Mouse (Mus musculus) embryonic facial prominence, embryonic 11.5 days (tissue): ENCODE results near the gene Cbx2. TPM values are rescaled to one million over a fixed set of nuclear protein-coding genes. Genes with fewer than 3 reads are reported as not detected.

ENCODE experiments used
- ATAC-seq: fragments of 200-750 bp; cut with Nextera tagmentation; replicated peaks from 2 replicates; pipeline ENCODE4 v1.8.0; 2017; ENCODE audit warnings: low read depth; ENCODE audit not compliant: insufficient number of reproducible peaks, low FRiP score, low TSS enrichment
- DNase-seq: peaks from one replicate; pipeline ENCODE4 v3.0.0-alpha.2; 2015; ENCODE audit warnings: low spot score
- H3K27ac ChIP-seq: fragments of 300-500 bp; sonication (generic); replicated peaks from 2 replicates; pipeline ENCODE4 v1.5.1; 2014; ENCODE audit warnings: mild to moderate bottlenecking, low read depth, low read length, control low read depth
- H3K27me3 ChIP-seq: fragments of 300-500 bp; sonication (generic); 2 replicates; pipeline ENCODE4 v1.6.1; 2014; ENCODE audit warnings: mild to moderate bottlenecking, low read length, moderate library complexity, mixed read lengths; ENCODE audit not compliant: control insufficient read depth, insufficient read depth
- H3K36me3 ChIP-seq: fragments of 300-500 bp; sonication (generic); replicated peaks from 2 replicates; pipeline ENCODE4 v1.6.1; 2014; ENCODE audit warnings: low read depth, mild to moderate bottlenecking, low read length, moderate library complexity, mixed read lengths; ENCODE audit not compliant: control insufficient read depth, insufficient read depth
- H3K4me1 ChIP-seq: fragments of 300-500 bp; sonication (generic); 2 replicates; pipeline ENCODE4 v1.6.1; 2014; ENCODE audit warnings: low read length, mixed read lengths; ENCODE audit not compliant: control insufficient read depth, insufficient read depth
- H3K4me2 ChIP-seq: fragments of 300-500 bp; sonication (generic); 2 replicates; pipeline ENCODE4 v1.6.1; 2014; ENCODE audit warnings: low read depth, mild to moderate bottlenecking, control low read depth, low read length, moderate library complexity
- H3K4me3 ChIP-seq: fragments of 300-500 bp; sonication (generic); 2 replicates; pipeline ENCODE4 v1.5.1; 2014; ENCODE audit warnings: low read depth, low read length, control low read depth
- H3K9ac ChIP-seq: fragments of 300-500 bp; sonication (generic); replicated peaks from 2 replicates; pipeline ENCODE4 v1.6.1; 2014; ENCODE audit warnings: mild to moderate bottlenecking, control low read depth, low read length
- H3K9me3 ChIP-seq: fragments of 300-500 bp; sonication (generic); replicated peaks from 2 replicates; pipeline ENCODE4 v1.6.1; 2016; ENCODE audit warnings: mild to moderate bottlenecking, low read length, inconsistent platforms, mixed read lengths; ENCODE audit not compliant: control insufficient read depth
- WGBS: fragments of 180-500 bp; shearing (Covaris S2); extraction: QIAGEN DNeasy Blood & Tissue Kit; methylation state at CpG from one replicate; pipeline ENCODE4 v1.1.7; 2014; 5-methylcytosine and 5-hydroxymethylcytosine counted together
- polyA plus RNA-seq: library from polyadenylated mRNA; unstranded; fragments of >200 nt; fragmentation: Nextera tagmentation; extraction: Ambion mirVana; gene quantifications from 2 replicates; pipeline ENCODE4 v1.2.1, GENCODE M21; 2014

Cbx2 gene
- polyA plus RNA-seq, 1 experiment from 2014 or later: 87.1 TPM

- H3K27me3 ChIP-seq: peaks cover 80% of the 10 kb centered on the region
- H3K27ac ChIP-seq: no peak overlapping the region
- DNase-seq: peak; percentile 61
- ATAC-seq: no peak
- peak overlapping the region; percentile 46 for H3K9ac ChIP-seq
- H3K4me3 ChIP-seq: peak overlapping the region; percentile 31
- H3K36me3 ChIP-seq: no peaks in the 10 kb centered on the region
- peaks cover 12% of the 10 kb centered on the region for H3K4me1 ChIP-seq
- no peaks in the 10 kb centered on the region for H3K9me3 ChIP-seq
- H3K4me2 ChIP-seq: peak overlapping the region; percentile 77
- WGBS: 1% methylated on average over 33 of the region's 35 CpGs
These were observed 31.1 kb downstream of the Cbx2 start for GRCm38 (mm10) chr11:119053738-119054350.

- peaks cover 12% of the 10 kb centered on the region for H3K4me1 ChIP-seq
- peak overlapping the region; percentile 77 for H3K4me2 ChIP-seq
- peak overlapping the region; percentile 31 for H3K4me3 ChIP-seq
- H3K9me3 ChIP-seq: no peaks in the 10 kb centered on the region
- 1% methylated on average over 47 of the region's 47 CpGs for WGBS
- no peaks in the 10 kb centered on the region for H3K36me3 ChIP-seq
- no peak overlapping the region for H3K27ac ChIP-seq
- H3K27me3 ChIP-seq: peaks cover 81% of the 10 kb centered on the region
- no peak overlapping the region for H3K9ac ChIP-seq
- DNase-seq (peak; percentile 53), ATAC-seq (no peak)
These were observed 31.9 kb downstream of the Cbx2 start for GRCm38 (mm10) chr11:119054351-119055345.

DNA sequence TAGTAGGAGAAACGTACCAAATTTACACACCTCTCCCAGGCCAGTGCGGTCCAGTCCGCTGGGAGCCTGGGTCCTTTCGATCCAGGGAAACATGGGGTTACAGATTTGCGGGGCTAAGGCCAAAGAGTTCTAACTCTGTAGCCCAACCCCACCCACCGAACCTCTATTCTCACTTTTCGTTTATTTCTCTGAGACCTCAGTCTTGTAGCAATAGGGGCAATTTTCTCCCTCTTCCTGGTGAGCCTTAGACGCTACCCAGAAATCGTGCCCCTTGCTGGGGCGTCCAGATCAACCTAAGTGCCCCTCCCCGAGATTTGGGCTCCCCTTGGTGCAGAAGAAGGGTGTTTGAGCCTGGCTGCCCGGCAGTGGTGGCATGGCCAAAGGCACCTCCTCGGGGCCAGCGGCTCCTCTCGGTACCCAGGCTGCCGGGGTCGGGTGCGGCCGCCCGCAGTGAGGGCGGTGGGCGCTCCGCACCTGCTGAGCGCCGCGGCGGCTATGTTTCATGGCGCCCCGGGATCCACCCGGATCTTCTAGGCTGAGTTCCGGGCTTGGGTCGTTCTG lies 32.9 kb downstream of the Cbx2 start:
- Histone ChIP-seq H3K9ac (no peak overlapping the region; the same call in 1 of the 2 replicates), H3K27ac (no peak overlapping the region), H3K4me2 (peak overlapping the region; percentile 99), H3K36me3 (no peaks in the 10 kb centered on the region), H3K9me3 (no peaks in the 10 kb centered on the region), H3K4me3 (peak overlapping the region; percentile 59), H3K4me1 (peaks cover 12% of the 10 kb centered on the region), H3K27me3 (peaks cover 81% of the 10 kb centered on the region)
- 2% methylated on average over 32 of the region's 32 CpGs for WGBS
- ATAC-seq (no peak), DNase-seq (no peak)

DNA sequence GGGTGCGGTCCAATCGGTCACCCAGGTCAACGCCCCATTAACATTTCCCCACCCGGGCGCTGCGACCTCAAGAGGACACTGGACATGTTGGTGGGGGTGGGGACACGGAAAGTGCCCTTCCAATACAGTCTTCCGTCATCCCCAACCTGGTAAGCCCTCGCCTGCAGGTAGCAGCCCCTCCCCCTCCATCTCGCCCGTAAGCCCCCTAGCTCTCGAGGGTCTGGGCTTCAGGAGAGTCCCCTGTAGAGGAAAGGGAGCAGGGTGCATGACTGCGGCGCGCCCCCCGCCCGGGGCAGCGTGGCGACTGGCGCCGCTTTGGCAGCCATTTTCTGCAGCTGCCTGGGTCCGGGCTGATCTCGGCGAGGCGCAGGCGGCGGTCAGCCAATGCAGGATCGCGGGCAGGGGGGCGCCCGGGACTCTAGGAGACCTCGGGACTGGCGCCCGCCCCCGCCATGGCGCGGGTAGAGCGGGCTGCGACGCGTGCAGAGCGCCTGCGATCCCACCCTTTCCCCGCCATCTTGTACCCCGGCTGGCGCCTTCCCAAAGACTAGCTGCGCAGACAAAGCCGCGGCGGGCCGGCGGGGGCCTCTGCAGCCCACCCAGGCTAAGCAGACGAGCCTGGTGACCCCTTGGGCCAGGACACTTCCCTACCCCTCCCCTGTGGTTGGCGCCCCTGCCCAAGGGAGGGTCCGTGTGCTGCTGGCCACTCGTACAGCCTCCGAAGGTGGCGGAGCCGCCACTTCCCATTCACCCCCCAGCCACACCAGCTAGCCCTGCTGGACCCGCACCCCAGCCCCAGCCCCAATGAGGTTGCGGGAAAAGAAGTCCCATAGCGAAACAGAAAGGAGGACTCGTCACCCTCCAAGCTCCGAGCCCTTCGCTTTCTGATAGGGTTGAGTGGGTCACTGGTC lies 33.8 kb downstream of the Cbx2 start:
- ATAC-seq: no peak
- peaks cover 12% of the 10 kb centered on the region for H3K4me1 ChIP-seq
- WGBS: under 1% methylated on average over 49 of the region's 65 CpGs

DNA sequence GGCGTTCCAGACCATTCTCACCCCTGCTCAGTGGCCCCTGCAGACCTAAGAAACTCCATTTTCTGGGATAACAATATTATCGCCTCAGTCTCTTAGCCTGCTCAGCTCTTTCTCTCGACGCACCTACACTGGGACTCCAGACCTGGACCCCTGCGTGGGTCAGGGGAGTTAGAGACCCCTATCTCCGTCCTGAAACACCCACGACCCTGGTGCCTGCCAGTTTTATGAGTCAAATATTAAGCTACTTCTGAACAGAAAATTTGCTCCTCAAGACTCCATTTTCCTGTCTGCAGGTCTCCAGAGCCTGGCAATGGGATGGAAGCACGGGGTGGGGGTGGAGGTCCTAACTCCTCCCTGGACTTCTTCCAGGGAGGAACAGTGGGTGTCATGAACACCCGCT lies 34.5 kb downstream of the Cbx2 start:
- Histone ChIP-seq H3K9ac (peak overlapping the region; percentile 98), H3K9me3 (no peaks in the 10 kb centered on the region), H3K36me3 (no peaks in the 10 kb centered on the region), H3K4me3 (peak overlapping the region; percentile 59; the same call in 1 of the 2 replicates), H3K4me1 (peaks cover 12% of the 10 kb centered on the region), H3K4me2 (peak overlapping the region; percentile 99), H3K27ac (no peak overlapping the region), H3K27me3 (peaks cover 65% of the 10 kb centered on the region)
- no peak for DNase-seq
- 2% methylated on average over 9 of the region's 9 CpGs for WGBS
- ATAC-seq: no peak

More for the DNA sequence above, 33.8 kb downstream of the Cbx2 start:
- Histone ChIP-seq H3K27me3 (peaks cover 72% of the 10 kb centered on the region), H3K9me3 (no peaks in the 10 kb centered on the region), H3K4me2 (peak overlapping the region; percentile 99), H3K27ac (0 out of 2 replicates have a peak overlapping the region, but pooled peaks have one; percentile 8), H3K36me3 (no peaks in the 10 kb centered on the region), H3K4me3 (peak overlapping the region; percentile 59), H3K9ac (peak overlapping the region; percentile 98)
- DNase-seq: peak; percentile 58

DNA sequence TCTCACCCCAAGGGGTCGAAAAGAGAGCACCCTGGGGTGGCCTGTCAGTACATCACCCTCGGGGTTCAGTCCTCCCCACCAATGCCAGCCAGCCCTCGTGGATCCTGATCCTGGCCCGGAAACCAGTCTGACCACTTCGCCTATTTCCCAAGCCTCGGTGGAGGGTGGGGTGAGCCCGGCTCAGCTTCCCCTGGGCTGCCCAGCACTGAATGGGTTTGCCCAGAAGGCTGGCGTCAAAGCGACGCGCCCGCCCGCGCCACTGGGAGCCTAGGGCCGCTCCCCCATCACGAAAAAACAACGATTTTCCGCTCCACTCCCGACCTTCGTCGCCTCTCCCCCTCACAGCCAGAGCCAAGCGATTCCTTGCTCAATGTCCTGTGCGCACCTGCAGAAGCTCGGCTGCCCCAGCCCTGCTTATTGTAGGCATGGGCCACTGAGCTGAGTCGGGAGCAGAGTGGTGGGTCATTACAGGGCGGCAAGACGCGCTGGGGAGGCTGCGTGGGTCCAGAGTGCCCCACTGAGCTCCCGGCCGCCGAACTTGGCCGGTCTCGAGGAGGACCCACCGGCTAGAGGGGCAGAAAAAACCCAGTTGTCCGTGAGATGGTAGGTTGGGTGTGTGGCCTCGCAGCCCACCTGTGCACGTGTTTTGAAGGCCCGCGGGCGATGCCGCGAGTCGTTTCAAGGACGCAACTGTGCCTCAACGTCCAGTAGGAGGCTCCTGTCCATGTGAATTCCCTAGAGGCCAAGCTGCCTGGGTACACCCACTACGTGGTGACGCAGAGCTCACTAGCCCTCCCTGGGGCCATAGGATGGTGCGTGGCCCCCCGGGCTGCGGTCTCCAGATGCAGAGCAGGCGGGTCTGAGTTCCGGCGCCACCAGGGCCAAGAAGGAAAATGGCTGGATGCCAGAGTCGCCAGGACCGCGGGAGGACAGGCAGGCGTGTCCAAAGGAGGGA lies 35.6 kb downstream of the Cbx2 start:
- peaks cover 63% of the 10 kb centered on the region for H3K27me3 ChIP-seq
- ATAC-seq: no peak
- no peak overlapping the region for H3K4me3 ChIP-seq
- no peak for DNase-seq
- H3K36me3 ChIP-seq: no peaks in the 10 kb centered on the region
- WGBS: 2% methylated on average over 58 of the region's 58 CpGs
- H3K4me1 ChIP-seq: peaks cover 7% of the 10 kb centered on the region
- peak overlapping the region; percentile 11 for H3K4me2 ChIP-seq
- H3K9ac ChIP-seq: no peak overlapping the region
- no peak overlapping the region for H3K27ac ChIP-seq
- no peaks in the 10 kb centered on the region for H3K9me3 ChIP-seq
